Mouse (Mus musculus): Measurements from ENCODE around the gene Gm9999.

Gm9999 gene

DNA sequence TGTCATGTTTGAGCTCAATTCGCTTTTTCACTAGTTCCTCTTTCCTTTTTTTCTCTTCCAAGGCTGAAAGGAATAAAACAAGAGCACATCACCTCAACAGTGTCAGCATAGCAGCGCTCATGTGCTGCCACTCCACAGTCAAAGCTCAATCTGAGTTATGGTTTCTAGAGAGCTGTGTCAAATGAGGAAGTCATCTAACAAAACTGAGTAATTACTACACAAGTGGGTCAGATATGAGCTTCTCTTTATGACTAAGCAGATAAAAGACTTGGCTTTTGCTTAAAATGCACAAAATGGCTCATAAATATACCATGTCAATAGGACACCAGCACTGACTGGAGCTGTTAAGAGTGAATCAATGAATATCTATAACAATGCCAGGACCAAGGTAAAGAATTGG lies 15.6 kb downstream of the Gm9999 start:
- intact Hi-C loops (cut with DNase I): no loop called here

DNA sequence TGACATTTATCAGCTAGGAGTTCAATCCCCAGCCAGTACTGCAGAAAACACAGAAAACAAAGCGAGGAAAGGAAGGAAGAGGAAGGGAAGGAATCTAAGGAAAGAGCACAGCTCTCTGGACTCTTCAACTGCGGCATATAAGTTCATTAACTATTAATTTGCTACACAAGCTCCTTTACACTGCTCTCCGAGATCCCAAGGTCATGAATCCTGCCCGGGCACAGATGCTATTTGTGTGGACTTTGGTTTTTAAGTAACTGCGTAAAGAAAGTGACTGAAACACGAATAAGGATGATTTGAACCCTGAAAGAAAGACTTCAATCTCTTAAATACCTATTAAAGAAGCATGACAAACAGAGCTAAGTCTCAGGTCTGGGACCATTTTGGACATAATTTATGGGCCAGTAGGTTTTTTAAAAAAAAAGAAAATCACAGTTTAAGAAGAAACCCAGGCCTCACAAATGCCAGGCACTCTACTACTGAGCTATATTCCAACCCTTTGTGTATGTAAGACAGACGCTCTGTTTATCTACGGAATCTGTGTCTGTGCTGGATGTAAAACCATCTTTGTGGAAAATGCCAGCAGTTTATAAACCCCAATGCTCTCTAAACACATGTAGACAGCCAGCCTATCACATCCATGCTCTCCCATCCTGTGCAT lies 16.7 kb downstream of the Gm9999 start:
- intact Hi-C loops (cut with DNase I): no loop called here

DNA sequence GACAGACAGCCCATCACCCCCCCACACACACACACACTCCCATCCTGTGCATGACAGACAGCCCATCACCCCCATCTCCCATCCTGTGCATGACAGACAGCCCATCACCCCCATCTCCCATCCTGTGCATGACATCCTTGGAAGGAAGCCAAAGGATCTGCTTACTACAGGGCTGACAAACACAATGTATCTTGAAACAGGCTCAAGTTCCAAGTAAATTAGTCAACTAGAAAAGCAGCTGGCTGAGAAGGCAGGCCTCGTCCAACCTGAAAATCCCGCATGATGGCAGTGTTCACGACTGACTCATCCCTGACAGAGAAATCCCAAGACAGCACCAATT lies 17.2 kb downstream of the Gm9999 start:
- intact Hi-C loops (cut with DNase I): no loop called here

DNA sequence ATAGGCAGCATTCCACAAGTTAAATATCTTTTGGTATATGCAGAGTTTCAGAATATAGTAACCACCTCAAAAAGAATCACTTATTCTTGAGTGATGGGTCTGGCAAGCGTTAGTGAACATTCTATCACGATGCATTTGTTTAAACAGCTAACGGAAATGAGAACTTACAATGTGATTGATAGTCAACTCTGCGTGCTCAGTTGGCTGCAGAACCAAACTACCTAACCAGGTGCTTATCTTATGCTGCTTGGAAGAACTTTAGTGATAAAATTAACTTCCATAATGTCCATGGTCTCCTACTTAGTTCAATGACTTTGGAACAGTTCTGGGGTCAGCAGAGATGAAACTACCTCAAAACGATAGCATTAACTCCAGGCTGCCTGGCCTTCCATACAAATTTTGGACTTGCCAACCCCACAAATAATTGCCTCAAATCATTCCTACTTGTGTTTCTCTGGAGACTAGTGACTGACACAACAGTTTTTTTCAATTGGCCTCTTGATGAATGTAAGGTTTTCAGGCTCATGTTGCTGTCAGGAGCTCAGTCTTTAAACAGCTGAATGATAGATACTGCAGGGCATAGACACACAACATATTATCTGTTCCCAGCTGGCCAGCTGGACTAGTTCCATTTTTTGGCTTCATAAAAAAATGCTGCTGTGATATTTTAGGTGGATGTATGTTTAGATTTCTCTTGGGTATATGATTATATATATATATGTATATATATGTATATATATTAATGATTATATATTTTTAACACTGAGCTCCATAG lies 17.9 kb downstream of the Gm9999 start:
- intact Hi-C loops (cut with DNase I): no loop called here

DNA sequence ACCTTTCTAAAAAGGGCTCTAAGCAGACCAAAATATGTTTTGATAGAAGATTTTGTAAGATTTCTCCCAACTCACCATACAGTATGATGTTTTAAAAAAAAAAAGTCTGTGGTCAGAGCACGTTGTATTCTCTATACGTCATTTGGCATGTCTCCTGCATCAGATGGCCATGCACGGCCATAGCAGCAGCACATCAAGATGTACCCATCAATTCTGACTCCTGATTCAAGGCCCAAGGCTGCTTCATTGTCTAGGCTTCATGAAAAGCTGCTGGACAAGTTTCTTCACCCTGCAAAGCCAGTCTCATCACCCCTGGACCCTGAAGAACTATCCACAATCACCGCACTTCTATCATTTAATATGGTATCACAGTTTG lies 18.5 kb downstream of the Gm9999 start:
- intact Hi-C loops (cut with DNase I): no loop called here

DNA sequence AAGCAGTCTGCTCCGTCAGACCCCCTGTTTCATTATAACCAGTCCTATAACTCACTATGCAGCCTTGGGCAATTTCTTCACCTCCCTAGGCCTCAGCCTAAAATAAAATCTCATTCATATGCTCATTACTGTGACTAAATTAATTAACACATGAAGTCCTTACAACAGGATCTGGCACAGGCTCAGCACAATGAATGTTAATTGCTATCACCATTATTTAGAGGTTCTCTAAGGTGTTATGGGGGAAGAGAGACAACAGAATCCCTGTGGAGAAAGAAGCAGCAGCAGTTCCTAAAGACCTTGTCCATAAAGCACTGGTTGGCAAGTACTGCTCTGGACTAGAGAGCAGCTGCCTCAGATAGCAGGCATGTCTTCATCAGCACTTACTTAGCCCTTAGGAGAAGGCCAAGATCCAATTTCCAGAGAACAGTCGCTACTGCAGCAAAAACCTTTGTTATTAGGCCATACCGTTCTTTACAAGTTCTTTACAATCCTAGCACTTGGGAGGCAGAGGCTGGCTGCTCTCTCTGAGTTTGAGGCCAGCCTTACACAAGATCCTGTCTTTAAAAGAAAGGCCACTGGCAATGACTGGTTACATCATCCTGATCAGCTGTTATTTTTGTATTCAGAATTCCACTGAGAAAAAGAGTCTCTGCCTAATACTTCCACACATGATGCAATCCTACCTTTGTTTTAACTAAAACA lies 20.2 kb downstream of the Gm9999 start:
- intact Hi-C loops (cut with DNase I): no loop called here

DNA sequence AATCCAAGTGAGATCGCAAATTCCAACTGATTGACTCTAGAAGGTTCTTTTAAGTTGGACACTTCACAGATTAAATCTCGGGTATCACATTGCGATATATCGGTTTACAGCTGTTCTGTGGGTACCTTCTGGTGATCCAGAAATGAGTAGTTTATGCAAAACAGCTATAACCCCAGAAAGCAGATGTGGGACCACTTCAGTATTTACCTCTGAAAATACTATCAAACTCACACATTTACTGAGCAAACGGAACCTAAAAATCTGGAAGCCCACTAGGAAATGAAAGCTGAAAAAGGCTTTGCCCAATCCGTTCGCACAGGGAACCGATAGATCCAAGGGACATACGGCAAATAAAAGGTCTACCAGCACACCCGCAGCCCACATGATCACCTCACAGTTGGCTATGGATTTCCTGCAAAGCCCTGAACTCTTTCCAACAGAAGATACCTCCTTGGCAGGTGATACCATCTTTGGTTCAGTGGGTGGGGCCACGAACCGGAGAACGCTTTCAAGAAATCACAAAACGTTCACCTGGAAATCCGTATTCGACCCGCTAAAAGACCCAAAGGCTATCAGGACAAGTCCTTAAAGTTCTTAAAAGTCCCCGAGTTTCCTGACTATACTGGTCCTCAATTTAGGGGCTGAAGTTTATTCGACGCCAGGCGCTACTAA lies 23.9 kb downstream of the Gm9999 start:
- intact Hi-C loops (cut with DNase I): no loop called here

DNA sequence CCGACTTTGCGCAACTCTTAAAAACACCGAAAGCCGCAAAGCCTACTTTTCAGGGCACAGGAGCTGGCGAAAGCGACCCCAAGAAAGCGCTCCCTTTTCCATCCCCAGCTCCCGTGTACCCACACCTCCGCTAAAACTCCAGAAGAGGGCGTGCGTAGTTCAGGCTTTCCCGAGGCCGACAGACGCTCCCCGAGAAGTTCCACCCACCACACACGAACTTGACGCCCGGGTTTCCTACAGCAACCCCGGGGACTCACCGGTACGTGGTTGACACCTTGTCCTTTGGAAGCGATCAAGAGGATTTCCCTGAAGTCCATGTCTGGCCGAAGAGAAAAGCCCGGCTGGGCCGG lies 24.4 kb downstream of the Gm9999 start:
- intact Hi-C loops (cut with DNase I): no loop called here

DNA sequence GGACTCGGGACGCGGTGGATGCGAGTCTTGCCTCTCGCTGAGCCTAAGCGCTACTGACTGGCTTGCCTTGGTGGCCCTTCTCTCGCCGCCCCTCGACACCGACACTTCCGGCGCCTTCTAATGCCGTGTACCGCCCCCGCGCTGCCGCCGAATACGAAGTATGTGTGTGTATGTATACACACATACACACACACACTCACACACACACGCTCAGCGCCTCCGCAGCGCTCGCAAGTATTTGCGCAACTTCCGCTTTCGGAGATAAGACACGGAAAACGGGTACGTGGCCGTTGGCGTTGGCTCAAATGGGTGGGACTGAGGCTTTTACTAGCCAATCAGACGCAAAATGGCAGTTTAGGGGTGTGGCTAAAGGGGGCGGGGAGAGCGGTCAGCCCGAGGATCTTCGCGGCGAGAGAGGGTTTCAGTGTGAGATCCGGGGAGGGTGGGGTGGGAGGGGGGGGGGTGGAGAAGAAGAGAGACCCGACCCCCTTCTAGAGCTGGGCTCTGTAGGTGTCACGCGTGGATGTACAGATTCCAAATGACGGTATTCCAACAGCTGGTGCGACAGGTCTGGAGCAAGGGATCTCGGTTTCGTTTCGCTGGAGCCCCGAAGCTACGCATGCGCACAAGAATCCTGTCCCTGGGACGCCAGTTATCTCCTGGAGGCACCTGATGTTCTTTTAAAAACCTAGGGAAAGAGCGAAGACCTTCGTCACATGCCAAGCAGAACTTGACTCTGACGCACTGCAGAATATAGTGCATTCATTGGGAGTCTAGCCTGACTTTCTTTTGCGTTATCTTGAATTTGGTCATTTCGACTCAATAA lies 25.0 kb downstream of the Gm9999 start, which contains the start of gene Spty2d1:
Gene Spty2d1, minus strand, starts transcription at position 244 of the 826 bp plus-strand sequence.
- intact Hi-C loops (cut with DNase I): no loop called here

DNA sequence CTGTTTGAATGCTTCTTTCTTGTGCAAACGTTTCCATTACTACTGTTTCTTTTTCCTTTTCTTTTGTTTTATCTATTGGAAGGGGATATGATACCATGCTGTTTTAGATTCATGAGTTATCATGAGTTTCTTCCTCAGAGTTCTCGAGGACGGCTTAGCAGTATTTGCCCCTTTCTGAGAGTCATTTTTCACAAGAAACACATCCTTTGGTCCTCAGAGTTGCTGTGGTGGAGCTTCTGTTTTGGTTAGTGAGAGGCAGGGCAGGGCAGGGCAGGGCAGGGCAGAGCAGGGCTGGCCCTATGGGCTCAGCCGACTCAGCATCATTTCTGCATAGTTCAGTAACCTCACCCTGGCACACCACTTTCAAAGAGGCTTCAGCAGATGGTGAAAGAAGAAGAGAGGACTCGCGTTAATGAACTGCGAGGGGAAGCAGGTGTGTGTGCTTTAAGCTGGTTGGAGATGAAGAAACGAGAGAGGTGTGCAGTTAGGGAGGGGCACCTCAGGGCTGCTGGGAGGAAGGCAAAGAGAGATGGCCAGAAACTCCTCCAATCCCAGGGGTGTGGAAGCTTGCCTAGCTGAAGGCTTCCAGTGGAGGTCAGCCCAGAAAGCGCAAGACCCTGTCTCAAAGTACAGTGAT lies 29.9 kb downstream of the Gm9999 start:
- intact Hi-C loops (cut with DNase I): loop anchor here (10.0 kb wide), 1 partner anchor 218 kb away; the partner anchor contains the start of genes Gtf2h1 and Hps5

DNA sequence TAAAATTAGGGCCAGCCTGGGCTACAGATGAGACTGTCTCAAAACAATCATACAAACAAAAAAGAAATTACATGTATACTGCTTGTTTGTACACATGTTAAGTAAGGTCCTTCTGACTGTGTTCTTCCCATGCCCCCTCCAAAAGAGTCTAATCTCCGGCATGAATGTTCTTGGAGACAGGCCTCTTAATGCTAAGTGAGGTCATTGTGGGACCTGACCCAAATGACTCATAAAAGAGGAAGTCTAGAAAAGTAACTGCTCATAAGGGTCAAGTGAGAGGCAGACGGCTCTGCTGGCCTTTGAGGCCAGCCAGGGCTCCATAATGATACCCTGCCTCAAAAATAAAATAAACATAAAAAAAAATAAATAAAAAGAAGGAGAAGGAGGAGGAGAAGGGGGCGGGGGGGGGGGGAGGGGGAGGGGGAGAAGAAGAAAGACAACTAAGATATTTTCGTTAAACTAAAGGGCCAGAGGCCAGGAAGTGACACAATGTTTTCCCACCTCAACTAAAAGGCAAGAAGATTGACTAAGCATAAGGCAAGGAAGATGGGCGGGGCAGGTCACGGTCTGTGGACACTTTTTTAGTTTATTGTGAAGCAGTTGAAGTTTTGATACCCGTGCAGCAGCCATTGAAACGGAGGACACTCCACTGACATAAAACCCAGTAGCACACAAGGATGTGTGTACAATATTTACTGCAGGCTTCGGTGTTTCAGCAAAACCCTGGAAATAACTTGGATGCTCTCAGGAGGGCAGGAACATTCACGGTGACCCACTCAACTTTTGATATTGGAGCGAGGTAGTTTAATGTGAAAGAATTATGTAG lies 31.4 kb downstream of the Gm9999 start:
- intact Hi-C loops (cut with DNase I): loop anchor here (1.0 to 10.0 kb wide), 2 partner anchors 51 to 220 kb away; partner anchors contain the start of genes Gtf2h1 and Hps5

DNA sequence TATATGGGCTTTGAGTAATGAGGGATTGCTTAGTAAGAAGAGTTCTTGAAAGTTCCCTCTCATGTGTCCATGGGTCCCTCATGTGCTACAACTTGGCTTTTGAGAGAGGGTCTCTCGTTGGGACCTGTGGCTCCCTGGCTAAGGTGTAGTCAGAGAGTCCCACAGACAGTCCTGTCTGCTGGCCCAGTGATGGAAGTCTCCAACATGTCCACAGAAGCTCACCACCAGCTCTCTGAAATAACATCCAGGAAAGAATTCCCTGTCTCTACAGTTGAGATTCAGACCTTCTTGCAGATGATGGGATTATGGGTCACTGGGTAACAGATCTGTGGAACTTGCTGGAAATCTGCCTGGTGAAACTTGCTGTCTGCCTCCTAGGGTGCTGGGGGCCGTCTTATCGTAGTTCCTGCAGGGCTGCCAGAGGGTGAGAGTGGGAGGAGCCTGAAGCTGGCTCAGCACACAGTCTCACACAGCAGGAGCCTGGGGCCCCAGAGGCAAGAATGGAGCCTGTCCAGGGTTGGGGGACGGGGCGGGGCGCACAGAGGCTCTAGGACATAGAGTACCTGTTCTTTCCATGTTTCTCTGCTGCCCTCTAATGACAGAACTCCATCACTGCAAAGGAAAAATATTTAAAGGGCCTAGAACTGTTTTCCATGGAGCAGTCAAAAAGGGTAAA lies 32.1 kb downstream of the Gm9999 start:
- intact Hi-C loops (cut with DNase I): loop anchor here (1.0 to 10.0 kb wide), 2 partner anchors 52 to 221 kb away; partner anchors contain the start of genes Gtf2h1 and Hps5

DNA sequence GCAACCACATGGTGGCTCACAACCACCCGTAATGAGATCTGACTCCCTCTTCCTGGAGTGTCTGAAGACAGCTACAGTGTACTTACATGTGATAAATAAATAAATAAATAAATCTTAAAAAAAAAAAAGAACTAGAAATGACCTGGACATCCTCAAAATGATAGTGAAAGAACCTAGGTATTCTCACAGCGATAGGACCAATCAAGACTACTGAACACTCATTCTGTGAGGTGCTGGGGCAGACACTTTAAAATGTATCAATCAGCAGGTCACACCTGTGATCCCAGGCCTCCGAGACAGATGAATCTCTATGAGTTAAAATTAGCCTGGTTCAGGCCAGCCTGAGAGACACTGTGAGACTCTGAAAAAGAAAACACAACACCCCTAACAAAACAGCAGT lies 33.2 kb downstream of the Gm9999 start:
- intact Hi-C loops (cut with DNase I): loop anchor here (10.0 kb wide), 1 partner anchor 222 kb away; the partner anchor contains the start of genes Gtf2h1 and Hps5

DNA sequence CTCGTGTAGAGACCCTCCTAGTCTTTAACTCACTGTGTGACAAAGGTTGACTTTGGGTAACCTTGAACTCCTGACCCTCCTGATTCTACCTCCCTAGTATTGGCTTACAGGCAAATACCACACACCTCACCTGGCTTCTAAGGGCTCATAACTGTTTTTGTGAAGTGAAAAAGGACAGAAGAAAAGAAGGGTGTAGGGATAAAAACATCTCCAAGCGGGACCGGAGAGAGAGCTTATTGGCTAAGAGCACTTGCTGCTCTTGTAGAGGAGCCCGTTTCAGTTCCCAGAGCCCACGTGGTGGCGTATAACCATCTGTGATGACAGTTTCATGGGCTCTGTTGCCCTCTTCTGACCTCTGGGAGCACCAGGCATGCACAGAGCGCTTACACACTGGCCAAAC lies 33.8 kb downstream of the Gm9999 start:
- intact Hi-C loops (cut with DNase I): loop anchor here (10.0 kb wide), 1 partner anchor 222 kb away; the partner anchor contains the start of genes Gtf2h1 and Hps5

DNA sequence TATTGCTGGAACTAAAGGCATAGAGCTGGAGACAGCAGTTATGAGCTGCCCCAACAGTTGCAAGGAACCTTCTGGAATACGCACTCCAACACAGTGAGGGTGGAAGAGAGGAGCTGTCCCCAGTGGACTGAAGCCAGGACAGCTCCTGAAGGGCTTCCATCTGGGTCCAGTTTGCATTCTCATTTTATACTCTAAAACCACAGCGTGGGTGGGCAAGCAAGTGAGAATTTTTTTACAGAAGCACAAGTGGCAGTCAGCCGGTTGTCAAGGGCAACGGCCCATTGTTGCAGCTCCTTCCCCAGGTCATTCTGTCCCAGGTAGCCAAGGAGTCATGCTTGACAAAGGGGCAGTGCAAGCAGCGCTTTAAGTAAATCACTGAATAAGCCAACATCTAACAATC lies 36.3 kb downstream of the Gm9999 start:
- intact Hi-C loops (cut with DNase I): loop anchor here (10.0 kb wide), 1 partner anchor 225 kb away; the partner anchor contains the start of genes Gtf2h1 and Hps5

DNA sequence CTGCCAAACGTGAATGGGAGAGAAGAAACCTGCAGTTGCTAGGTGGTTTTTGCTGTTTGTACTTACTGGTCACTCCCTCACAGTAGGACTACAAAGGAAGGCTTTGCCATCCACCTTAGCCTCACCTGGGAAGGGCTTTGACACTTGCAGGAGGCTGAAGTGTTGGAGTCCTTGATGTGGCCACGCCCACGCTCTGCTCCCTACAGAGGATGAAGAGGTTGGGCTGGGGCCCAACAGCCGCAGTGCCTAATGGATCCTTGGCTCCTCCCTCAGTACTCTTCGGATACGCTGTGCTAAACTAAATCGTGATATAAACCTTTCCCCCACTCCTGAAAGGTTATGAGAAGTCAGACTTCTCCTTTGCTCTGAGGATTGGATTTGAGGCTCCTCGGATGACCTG lies 37.6 kb downstream of the Gm9999 start:
- intact Hi-C loops (cut with DNase I): no loop called here

DNA sequence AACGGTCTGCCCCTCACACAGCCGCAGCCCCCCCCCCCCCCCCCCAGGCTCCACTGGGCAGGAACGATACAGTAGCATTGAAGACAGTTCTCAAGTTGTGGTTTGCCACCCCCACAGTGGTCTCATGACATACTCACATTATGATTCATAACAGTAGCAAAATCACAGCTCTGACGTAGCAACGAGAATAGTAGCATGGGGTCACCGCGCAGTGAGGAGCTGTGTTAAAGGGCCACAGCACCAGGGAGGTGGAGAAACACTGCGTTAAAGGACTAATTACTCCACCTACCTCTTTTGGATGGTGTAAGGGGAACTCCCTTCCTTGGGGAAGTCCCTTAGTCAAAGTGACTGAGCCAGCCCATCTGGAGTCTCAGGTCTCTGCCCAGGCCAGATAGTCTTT lies 39.1 kb downstream of the Gm9999 start:
- intact Hi-C loops (cut with DNase I): no loop called here

DNA sequence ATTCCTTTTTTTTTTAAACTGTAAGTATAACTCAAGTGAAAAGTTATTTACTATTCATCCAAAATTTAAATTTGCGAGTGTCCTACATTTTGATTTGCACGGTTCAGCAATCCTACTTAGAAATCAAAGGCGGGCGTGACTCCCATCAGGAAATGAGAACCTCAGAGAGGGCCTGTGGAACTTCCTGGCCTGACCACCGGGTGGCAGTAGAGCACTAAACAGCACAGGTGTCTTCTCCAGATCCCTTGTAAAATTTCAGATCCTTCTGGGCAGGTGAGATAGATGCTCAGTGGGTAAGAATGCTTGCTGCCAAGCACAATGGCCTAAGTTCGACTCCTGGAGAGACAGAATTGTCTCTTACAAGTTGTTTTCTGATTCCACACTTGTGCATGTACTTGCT lies 40.1 kb downstream of the Gm9999 start:
- intact Hi-C loops (cut with DNase I): loop anchor here (1.0 kb wide), 3 partner anchors 58 to 127 kb away; no protein-coding TSS in a partner anchor

DNA sequence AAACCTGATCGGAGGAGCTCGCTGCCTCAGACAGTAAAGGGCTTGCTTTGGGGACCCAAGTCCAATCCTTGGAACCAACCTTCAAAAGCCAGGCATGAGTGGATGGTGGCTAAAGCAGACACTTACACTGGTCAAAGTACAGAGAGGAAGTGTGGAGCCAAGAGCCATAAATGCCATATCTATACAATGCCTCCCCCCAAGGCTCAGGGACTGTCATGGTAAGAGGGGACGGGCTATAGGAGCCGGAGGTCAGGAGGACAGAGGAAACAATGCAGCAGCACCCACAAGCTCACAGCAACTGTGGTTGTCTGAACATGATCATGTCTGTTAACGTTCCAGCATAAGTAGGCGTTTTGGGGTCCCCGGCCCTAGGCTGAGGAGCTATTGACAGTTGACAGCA lies 41.1 kb downstream of the Gm9999 start:
- intact Hi-C loops (cut with DNase I): no loop called here
